Mouse (Mus musculus) hindbrain, embryonic 15.5 days (tissue): ENCODE measurements around the gene Fmr1nb. TPM values are rescaled to one million over a fixed set of nuclear protein-coding genes. Genes with fewer than 3 reads are reported as not detected.
A peak's percentile ranks its signal among the peaks of the same experiment; 100 is the strongest.
"Not testable (repeated sequence)": the region's sequence is repeated elsewhere in the genome, so short reads cannot be mapped to it uniquely, and the experiment has no call there.

Experiments
- ATAC-seq: fragments of 200-750 bp; cut with Nextera tagmentation; 2 replicates; pipeline ENCODE4 v1.8.0; 2017; ENCODE audit warnings: low read depth, moderate number of reproducible peaks, moderate TSS enrichment; ENCODE audit not compliant: low FRiP score
- H3K27ac ChIP-seq: fragments of 300-500 bp; sonication (generic); replicated peaks from 2 replicates; pipeline ENCODE4 v1.5.1; 2015; ENCODE audit warnings: mild to moderate bottlenecking, inconsistent platforms
- H3K27me3 ChIP-seq: fragments of 300-500 bp; sonication (generic); 2 replicates; pipeline ENCODE4 v1.6.1; 2015; ENCODE audit warnings: control low read depth, inconsistent platforms
- H3K36me3 ChIP-seq: fragments of 300-500 bp; sonication (generic); 2 replicates; pipeline ENCODE4 v1.6.1; 2015; ENCODE audit warnings: control low read depth, inconsistent platforms
- H3K4me1 ChIP-seq: fragments of 300-500 bp; sonication (generic); replicated peaks from 2 replicates; pipeline ENCODE4 v1.6.1; 2015; ENCODE audit warnings: control low read depth, inconsistent platforms
- H3K4me2 ChIP-seq: fragments of 300-500 bp; sonication (generic); 2 replicates; pipeline ENCODE4 v1.6.1; 2015; ENCODE audit warnings: moderate library complexity, mild to moderate bottlenecking, inconsistent platforms
- H3K4me3 ChIP-seq: fragments of 300-500 bp; sonication (generic); 2 replicates; pipeline ENCODE4 v1.5.1; 2015; ENCODE audit warnings: mild to moderate bottlenecking, inconsistent platforms
- H3K9ac ChIP-seq: fragments of 300-500 bp; sonication (generic); 2 replicates; pipeline ENCODE4 v1.6.1; 2015; ENCODE audit warnings: inconsistent platforms
- H3K9me3 ChIP-seq: fragments of 300-500 bp; sonication (generic); 2 replicates; pipeline ENCODE4 v1.6.1; 2016; ENCODE audit warnings: control low read depth, inconsistent platforms
- WGBS: fragments of 180-500 bp; shearing (Covaris S2); methylation state at CpG from one replicate; pipeline ENCODE4 v1.1.7; 2015; 5-methylcytosine and 5-hydroxymethylcytosine counted together
- polyA plus RNA-seq: library from polyadenylated mRNA; unstranded; fragments of >200 nt; fragmentation: Nextera tagmentation; extraction: Ambion mirVana; gene quantifications from 2 replicates; pipeline ENCODE4 v1.2.1, GENCODE M21; 2015

Fmr1nb gene
- polyA plus RNA-seq, result 0.32 TPM in 1 of 2 replicates, not detected in the other

DNA sequence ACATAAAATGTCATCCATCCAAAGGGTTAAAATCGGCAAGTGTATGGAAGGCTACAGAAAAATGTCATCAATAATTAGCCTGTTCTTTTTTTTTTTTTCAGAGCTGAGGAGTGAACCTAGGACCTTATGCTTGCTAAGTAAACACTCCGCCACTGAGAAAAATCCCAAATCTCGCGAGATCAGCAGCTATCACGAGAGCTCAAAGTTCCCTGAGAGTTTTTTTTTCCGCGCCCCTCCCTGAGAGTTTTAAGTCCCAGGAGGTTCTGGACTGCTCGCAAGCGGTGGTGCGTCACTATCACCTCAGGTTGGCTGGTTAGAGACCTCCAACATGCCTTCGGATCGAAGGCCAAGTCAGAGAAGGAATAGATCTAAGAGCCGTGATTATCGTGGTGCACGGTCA lies at the start of gene Fmr1nb:
TSS of gene Fmr1nb (plus strand) at position 234 of the 400 bp plus-strand sequence.
- H3K9ac ChIP-seq, result no peak within 1 kb of the TSS
- WGBS, result 88% methylated on average over 15 of the region's 15 CpGs
- H3K4me2 ChIP-seq, result no peak within 1 kb of the TSS

DNA sequence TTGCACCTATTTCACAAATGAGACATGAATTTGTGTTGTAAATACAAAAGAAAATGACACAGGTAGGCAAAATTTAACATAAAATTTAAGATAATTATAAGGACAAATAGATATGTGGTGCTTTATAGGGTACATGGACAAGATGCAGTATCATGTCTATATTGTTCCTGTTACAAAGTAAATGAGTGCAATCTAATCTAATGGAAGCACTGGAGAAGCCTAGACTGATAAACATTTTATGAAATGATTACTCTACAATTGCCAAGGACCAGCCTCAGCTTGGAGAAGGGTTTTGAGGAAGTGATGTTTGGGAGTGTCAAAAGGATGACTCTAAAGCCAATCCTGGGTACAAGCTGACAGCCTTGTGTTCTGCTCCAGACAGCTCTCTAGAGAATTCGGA lies 24.7 kb upstream of the Fmr1nb start:
- H3K4me2 ChIP-seq, result no peak overlapping the region
- no peaks in the 10 kb centered on the region for H3K4me1 ChIP-seq
- no peak for ATAC-seq

More for the DNA sequence above, at the start of gene Fmr1nb:
- H3K27me3 ChIP-seq, result no peaks in the 10 kb centered on the region
- H3K27ac ChIP-seq, result no peak within 1 kb of the TSS
- no peaks in the 10 kb centered on the region for H3K9me3 ChIP-seq
- H3K36me3 ChIP-seq, result no peaks in the 10 kb centered on the region
- H3K4me3 ChIP-seq, result no peak within 1 kb of the TSS
- no peak for ATAC-seq
- H3K4me1 ChIP-seq, result no peaks in the 10 kb centered on the region

DNA sequence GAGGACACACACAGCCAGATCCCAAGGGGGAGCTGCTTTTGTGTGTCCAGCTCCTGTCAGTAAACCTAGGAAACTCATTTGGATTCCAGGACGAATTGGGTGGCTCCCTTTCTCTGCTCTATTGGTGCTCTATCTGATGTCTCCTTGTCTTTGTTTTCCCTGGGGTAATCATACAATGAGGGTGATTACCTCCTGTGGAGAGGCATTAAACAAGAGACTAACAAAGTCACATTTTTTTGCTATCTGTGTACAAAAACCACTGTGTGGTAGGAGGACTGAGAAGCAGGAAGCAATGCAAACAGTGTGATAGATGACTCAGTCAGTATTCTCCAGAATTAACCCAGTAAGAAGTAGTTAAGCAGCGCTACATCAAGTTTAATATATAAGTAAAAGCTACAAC lies 21.6 kb upstream of the Fmr1nb start:
- WGBS, result 54% methylated on average over 2 of the region's 2 CpGs
- Histone ChIP-seq H3K27me3 (no peaks in the 10 kb centered on the region), H3K4me1 (no peaks in the 10 kb centered on the region), H3K36me3 (no peaks in the 10 kb centered on the region), H3K9ac (no peak overlapping the region), H3K27ac (no peak overlapping the region), H3K4me2 (no peak overlapping the region), H3K4me3 (no peak overlapping the region), H3K9me3 (no peaks in the 10 kb centered on the region)
- no peak for ATAC-seq

More for the DNA sequence above, 24.7 kb upstream of the Fmr1nb start:
- Histone ChIP-seq H3K9ac (no peak overlapping the region), H3K27me3 (no peaks in the 10 kb centered on the region), H3K36me3 (no peaks in the 10 kb centered on the region), H3K9me3 (no peaks in the 10 kb centered on the region), H3K4me3 (no peak overlapping the region), H3K27ac (no peak overlapping the region)
- WGBS, result 71% methylated on average over 1 of the region's 1 CpGs

DNA sequence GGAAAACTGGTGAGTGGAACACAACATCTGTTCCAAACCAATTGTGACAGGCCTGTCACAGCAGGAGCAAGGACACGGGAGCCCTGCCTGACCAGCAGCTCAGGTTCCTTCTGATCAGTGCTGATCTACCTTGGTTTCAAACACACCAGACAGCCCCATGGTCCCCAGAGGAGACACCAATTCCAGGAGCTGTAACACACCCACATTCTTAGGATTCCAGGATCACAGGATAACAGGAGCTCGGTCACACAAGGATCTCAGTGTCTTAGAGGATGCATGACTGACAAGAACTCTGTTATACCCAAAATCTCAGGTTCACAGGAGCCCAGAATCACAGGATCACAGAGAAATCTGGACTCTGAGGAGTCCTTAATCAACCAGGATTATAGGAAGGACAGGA lies 58.8 kb downstream of the Fmr1nb start:
- H3K4me1 ChIP-seq, H3K9me3 ChIP-seq, ATAC-seq, H3K27ac ChIP-seq, H3K9ac ChIP-seq, H3K27me3 ChIP-seq, H3K36me3 ChIP-seq: not testable (repeated sequence)
- peak overlapping the region; percentile 53 for H3K4me2 ChIP-seq
- WGBS, result 30% methylated on average over 2 of the region's 2 CpGs
- peak overlapping the region; percentile 34 for H3K4me3 ChIP-seq

DNA sequence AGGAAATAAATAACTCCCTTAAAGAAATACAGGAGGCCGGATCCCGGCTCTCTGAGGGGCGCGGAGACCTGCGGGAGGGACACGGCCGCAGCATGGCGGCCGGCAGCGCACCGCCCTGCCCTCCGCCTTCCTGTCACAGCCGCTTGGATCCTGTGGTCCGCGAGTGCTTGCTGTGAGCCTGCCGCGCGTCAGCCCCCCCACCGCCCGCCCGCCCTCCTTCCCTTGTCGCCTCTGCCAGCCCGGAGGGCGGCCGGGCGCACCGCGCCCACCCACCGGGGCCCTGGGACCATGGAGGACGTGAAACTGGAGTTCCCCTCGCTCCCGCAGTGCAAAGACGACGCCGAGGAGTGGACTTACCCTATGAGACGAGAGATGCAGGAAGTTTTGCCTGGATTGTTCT lies 59.4 kb downstream of the Fmr1nb start, which contains the start of gene Gm14698:
TSS of gene Gm14698 (plus strand) at position 35 of the 400 bp plus-strand sequence.
- not testable (repeated sequence) for H3K36me3 ChIP-seq, H3K27ac ChIP-seq, H3K9me3 ChIP-seq, H3K4me1 ChIP-seq, H3K27me3 ChIP-seq
- peak within 1 kb of the TSS; percentile 10; the same call in 1 of the 2 replicates for H3K9ac ChIP-seq
- H3K4me3 ChIP-seq, result peak within 1 kb of the TSS; percentile 34
- ATAC-seq, result peak; percentile 92
- H3K4me2 ChIP-seq, result peak within 1 kb of the TSS; percentile 53
- 31% methylated on average over 20 of the region's 36 CpGs for WGBS

DNA sequence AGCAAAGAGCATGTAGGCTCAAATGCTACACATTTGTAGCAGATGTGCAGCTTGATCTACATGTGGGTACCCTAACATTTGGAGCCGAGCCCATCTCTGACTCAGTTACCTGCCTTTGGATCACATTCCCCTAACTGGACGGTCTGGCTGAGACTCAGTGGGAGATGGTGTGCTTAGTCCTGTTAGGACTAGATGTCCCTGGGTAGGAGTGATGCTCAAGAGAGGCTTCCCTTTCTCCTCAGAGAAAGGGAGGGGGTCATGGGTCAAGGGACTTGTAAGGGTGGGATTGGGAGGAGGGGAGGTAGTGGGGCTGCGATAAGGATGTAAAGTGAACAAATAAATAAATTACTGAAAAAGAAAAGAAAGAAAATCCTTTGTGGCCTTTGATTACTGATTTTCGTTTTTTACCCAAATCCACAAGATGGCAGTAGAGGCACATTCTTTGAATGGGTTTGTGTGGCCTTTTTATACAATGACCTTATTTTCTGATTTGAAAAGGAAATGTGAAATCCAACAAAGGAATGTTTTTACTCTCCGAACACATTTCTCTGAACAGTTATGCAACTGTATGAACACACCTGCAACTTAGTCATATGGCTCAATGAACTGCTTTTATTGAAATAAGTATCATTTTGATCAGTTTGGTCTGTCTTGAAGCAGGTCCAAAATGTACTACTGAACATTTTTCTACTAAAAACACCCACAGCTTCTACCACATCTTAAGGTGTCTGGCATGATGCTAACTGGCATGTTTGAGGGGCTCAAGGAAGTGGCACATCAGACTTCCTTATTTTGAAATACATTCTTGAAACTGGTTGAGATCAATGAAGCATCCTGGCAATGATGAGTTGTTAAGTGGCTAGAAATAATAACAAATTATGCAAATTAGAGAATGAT lies 78.2 kb downstream of the Fmr1nb start:
- no peak overlapping the region for H3K9ac ChIP-seq
- no peak; the same call in 1 of the 2 replicates for ATAC-seq
- WGBS, result 28% methylated on average over 5 of the region's 5 CpGs
- H3K9me3 ChIP-seq, result no peaks in the 10 kb centered on the region
- H3K4me2 ChIP-seq, result no peak overlapping the region
- no peak overlapping the region for H3K27ac ChIP-seq
- H3K4me1 ChIP-seq, result no peaks in the 10 kb centered on the region
- H3K4me3 ChIP-seq, result no peak overlapping the region
- H3K36me3 ChIP-seq, result no peaks in the 10 kb centered on the region
- no peaks in the 10 kb centered on the region for H3K27me3 ChIP-seq

Other genes starting within 250 kb of the Fmr1nb start
- 48.5 and 50.0 TPM in 2 replicates for gene Fmr1, start 83.3 kb upstream of the Fmr1nb start, polyA plus RNA-seq
- 2.9 TPM in 2 replicates for gene Gm14698, start 59.3 kb downstream of the Fmr1nb start, polyA plus RNA-seq
- gene Gm6812, start 131.2 kb downstream of the Fmr1nb start, polyA plus RNA-seq, result not detected in 2 replicates